In genomic region chr9:17987606-17988005, GRCm38 (mm10) we compare ENCODE assay signal across 8 mouse cellular contexts.
A peak's percentile ranks its signal among the peaks of the same experiment; 100 is the strongest.
DNase-seq lines count a peak whose midpoint lies in the region; ATAC-seq and TF ChIP-seq lines count a peak whose summit lies in the region.
"Had no signal": no experiment of that assay in that cellular context is flagged by ENCODE, and none has a peak within 500 bp of the region (broad histone marks: within the 10 kb centered on the region; RNA-seq: fewer than 3 reads in every experiment).

No protein-coding gene starts in this region.

- no peak for TF ChIP-seq POLR2A in liver, adult 2 months (IDR thresholded peaks at IDR 0.05; ENCODE audit: extremely low read depth, insufficient read depth, low read length)

- ATAC-seq in intestine, embryonic 16.5 days, result no peak

- no peak overlapping the region for H3K4me2 ChIP-seq in intestine, embryonic 16.5 days (ENCODE audit: low read depth, low read length)
- H3K4me2 ChIP-seq: heart, embryonic 13.5 days had no signal

- no peak for TF ChIP-seq CTCF in liver, adult 2 months (IDR thresholded peaks at IDR 0.05; ENCODE audit: low read depth, low read length)

- no peaks in the 10 kb centered on the region for H3K79me2 ChIP-seq in liver, adult 2 months (ENCODE audit: control insufficient read depth, insufficient read depth, low read length)

- no peaks in the 10 kb centered on the region for H3K36me3 ChIP-seq in liver, adult 2 months (ENCODE audit: control insufficient read depth, insufficient read depth, low read length)
- H3K36me3 ChIP-seq in intestine, embryonic 16.5 days (ENCODE audit: control insufficient read depth, insufficient read depth, low read length), result no peaks in the 10 kb centered on the region
- H3K36me3 ChIP-seq: heart, embryonic 13.5 days had no signal

- no peak overlapping the region for H3K4me3 ChIP-seq in liver, adult 2 months (ENCODE audit: insufficient read depth, low read depth, low read length)
- no peak overlapping the region for H3K4me3 ChIP-seq in intestine, embryonic 16.5 days (ENCODE audit: low read length)
- H3K4me3 ChIP-seq: heart, embryonic 13.5 days had no signal

- no peak overlapping the region for H3K9ac ChIP-seq in liver, adult 2 months (ENCODE audit: low read depth, low read length)
- H3K9ac ChIP-seq in intestine, embryonic 16.5 days (ENCODE audit: low read depth, low read length), result no peak overlapping the region
- H3K9ac ChIP-seq: heart, embryonic 13.5 days had no signal

- no peak overlapping the region for H3K27ac ChIP-seq in liver, adult 2 months (replicated peaks; ENCODE audit: insufficient read depth, low read depth, low read length)
- H3K27ac ChIP-seq in intestine, embryonic 16.5 days (ENCODE audit: low read length), result no peak overlapping the region
- H3K27ac ChIP-seq: heart, embryonic 13.5 days had no signal

- WGBS in liver, adult 2 months, result 73% methylated on average over 5 of the region's 5 CpGs
- 82% methylated on average over 5 of the region's 5 CpGs for WGBS in intestine, embryonic 16.5 days

- H3K9me3 ChIP-seq in intestine, embryonic 16.5 days (ENCODE audit: control insufficient read depth, low read length), result no peaks in the 10 kb centered on the region
- H3K9me3 ChIP-seq: heart, embryonic 13.5 days had no signal

- no peaks in the 10 kb centered on the region for H3K4me1 ChIP-seq in liver, adult 2 months (ENCODE audit: control insufficient read depth, insufficient read depth, low read length)
- no peaks in the 10 kb centered on the region for H3K4me1 ChIP-seq in intestine, embryonic 16.5 days (ENCODE audit: control insufficient read depth, insufficient read depth, low read length)
- H3K4me1 ChIP-seq: heart, embryonic 13.5 days had no signal

- H3K27me3 ChIP-seq in liver, adult 2 months (ENCODE audit: control insufficient read depth, insufficient read depth, low read length), result no peaks in the 10 kb centered on the region
- no peaks in the 10 kb centered on the region for H3K27me3 ChIP-seq in intestine, embryonic 16.5 days (replicated peaks; ENCODE audit: control insufficient read depth, insufficient read depth, low read length)
- H3K27me3 ChIP-seq: heart, embryonic 13.5 days had no signal

- DNase-seq in kidney, postnatal 25 days, result peak; percentile 32 to 40
- no peak for DNase-seq in kidney, adult 9 months
- DNase-seq in 3134 (ENCODE audit: extremely low read depth, insufficient read length, low spot score), result peak; percentile 4
- DNase-seq in 3T3-L1 (ENCODE audit: low read depth, low spot score), result peak; percentile 60
- peak; percentile 11 for DNase-seq in c-Kit-positive CD71-positive TER-119-negative erythroid progenitor cells, embryonic 14.5 days (ENCODE audit: low read depth)
- DNase-seq in liver, adult 2 months (ENCODE audit: extremely low read depth, low read depth, low spot score), result peak; percentile 18
